Mouse (Mus musculus) mouse embryonic stem cell (cell line): ENCODE data around the gene Dyrk3.

Experiments
- in situ Hi-C, 2 experiments: fragments of 300-500 bp; cut with MboI; formaldehyde crosslinking; loops; 1 replicate in 1 of 2; 3 replicates in 1 of 2; pipeline ENCODE4 v1.14.3; 2019 to 2020; ENCODE audit warnings: low sequenced_read_pairs in 2 of 2, low pct_unique_long_range_greater_than_20kb in 1 of 2, mixed read lengths in 1 of 2; ENCODE audit not compliant: unreplicated experiment in 1 of 2

Dyrk3 gene

GRCm38 (mm10) chr1:131123522-131124265 is 14.4 kb downstream of the Dyrk3 start:
- in situ Hi-C loops: loop anchor here (5.0 to 10.0 kb wide), 2 partner anchors 131 to 139 kb away; no protein-coding TSS in a partner anchor

- in situ Hi-C loops: loop anchor here (5.0 to 10.0 kb wide), 2 partner anchors 133 to 140 kb away; no protein-coding TSS in a partner anchor
These were observed 16.2 kb downstream of the Dyrk3 start for GRCm38 (mm10) chr1:131121987-131122386.

GRCm38 (mm10) chr1:131119026-131119425 is 19.1 kb downstream of the Dyrk3 start:
- in situ Hi-C loops: no loop called here

GRCm38 (mm10) chr1:131118530-131118929 is 19.6 kb downstream of the Dyrk3 start:
- in situ Hi-C loops: no loop called here

GRCm38 (mm10) chr1:131116430-131117011 is 21.6 kb downstream of the Dyrk3 start:
- in situ Hi-C loops: no loop called here

GRCm38 (mm10) chr1:131115932-131116331 is 22.2 kb downstream of the Dyrk3 start:
- in situ Hi-C loops: no loop called here

GRCm38 (mm10) chr1:131112576-131112975 is 25.6 kb downstream of the Dyrk3 start:
- in situ Hi-C loops: no loop called here

GRCm38 (mm10) chr1:131110525-131111106 is 27.5 kb downstream of the Dyrk3 start:
- in situ Hi-C loops: no loop called here

GRCm38 (mm10) chr1:131107575-131108308 is 30.4 kb downstream of the Dyrk3 start:
- in situ Hi-C loops: no loop called here

- in situ Hi-C loops: no loop called here
These were observed 34.2 kb downstream of the Dyrk3 start for GRCm38 (mm10) chr1:131103776-131104424.

GRCm38 (mm10) chr1:131100808-131101207 is 37.3 kb downstream of the Dyrk3 start:
- in situ Hi-C loops: no loop called here

- in situ Hi-C loops: no loop called here
These were observed 40.4 kb downstream of the Dyrk3 start, which contains the start of gene Mapkapk2 for GRCm38 (mm10) chr1:131097700-131098094. Gene Mapkapk2 (minus strand): TSS chr1:131097826.

- in situ Hi-C loops: no loop called here
These were observed 41.1 kb downstream of the Dyrk3 start for GRCm38 (mm10) chr1:131096803-131097699.

GRCm38 (mm10) chr1:131096132-131096695 is 41.9 kb downstream of the Dyrk3 start:
- in situ Hi-C loops: no loop called here

GRCm38 (mm10) chr1:131095574-131095973 is 42.6 kb downstream of the Dyrk3 start:
- in situ Hi-C loops: no loop called here

GRCm38 (mm10) chr1:131093889-131094288 is 44.3 kb downstream of the Dyrk3 start:
- in situ Hi-C loops: no loop called here

- in situ Hi-C loops: no loop called here
These were observed 45.3 kb downstream of the Dyrk3 start for GRCm38 (mm10) chr1:131092846-131093245.
